Mouse (Mus musculus) thymus, adult 2 months (tissue): ENCODE measurements around the gene Engase. TPM values are rescaled to one million over a fixed set of nuclear protein-coding genes. Genes with fewer than 3 reads are reported as not detected.

Experiments
- DNase-seq: peaks from one replicate; pipeline ENCODE4 v3.0.0; 2021
- H3K27ac ChIP-seq: fragments of 200-500 bp; 2 replicates; pipeline ENCODE4 v1.5.1; 2012; ENCODE audit warnings: low read length, control low read depth; ENCODE audit not compliant: control insufficient read depth, insufficient read depth
- H3K27me3 ChIP-seq: fragments of 200-500 bp; 2 replicates; pipeline ENCODE4 v1.6.1; 2012; ENCODE audit warnings: mild to moderate bottlenecking, low read length, moderate library complexity, mixed read lengths; ENCODE audit not compliant: control insufficient read depth, insufficient read depth
- H3K36me3 ChIP-seq: fragments of 200-500 bp; 2 replicates; pipeline ENCODE4 v1.6.1; 2012; ENCODE audit warnings: mild to moderate bottlenecking, low read length, moderate library complexity; ENCODE audit not compliant: control insufficient read depth, insufficient read depth
- H3K4me1 ChIP-seq: fragments of 200-500 bp; replicated peaks from 2 replicates; pipeline ENCODE4 v1.6.1; 2012; ENCODE audit warnings: low read length; ENCODE audit not compliant: control insufficient read depth, insufficient read depth
- H3K4me3 ChIP-seq: fragments of 200-500 bp; 2 replicates; pipeline ENCODE4 v1.5.1; 2012; ENCODE audit warnings: mild to moderate bottlenecking, low read length, control low read depth, moderate library complexity; ENCODE audit not compliant: control insufficient read depth, insufficient read depth
- CTCF ChIP-seq: fragments of 200-500 bp; IDR thresholded peaks from 2 replicates; pipeline ENCODE4 v1.5.1; 2012; ENCODE audit warnings: mild to moderate bottlenecking, control low read depth, low read length, moderate library complexity, borderline replicate concordance; ENCODE audit not compliant: control insufficient read depth, poor library complexity, insufficient read depth; ENCODE audit errors: extremely low read depth
- POLR2A ChIP-seq: fragments of 200-500 bp; IDR thresholded peaks from 2 replicates; pipeline ENCODE4 v1.6.1; 2012; ENCODE audit warnings: mild to moderate bottlenecking, low read length, control low read depth, moderate library complexity; ENCODE audit not compliant: control insufficient read depth, poor library complexity, insufficient read depth; ENCODE audit errors: extremely low read depth
- WGBS: fragments of 180-500 bp; shearing (Covaris S2); methylation state at CpG from one replicate; pipeline ENCODE4 v1.1.7; 2018; 5-methylcytosine and 5-hydroxymethylcytosine counted together
- polyA plus RNA-seq: library from polyadenylated mRNA; depleted of rRNA; stranded (reverse); fragments of >200 nt; gene quantifications from 2 replicates; pipeline ENCODE4 v1.2.3, GENCODE M21; 2012

The Engase gene
- polyA plus RNA-seq, 1 experiment, result 56.5 TPM

DNA sequence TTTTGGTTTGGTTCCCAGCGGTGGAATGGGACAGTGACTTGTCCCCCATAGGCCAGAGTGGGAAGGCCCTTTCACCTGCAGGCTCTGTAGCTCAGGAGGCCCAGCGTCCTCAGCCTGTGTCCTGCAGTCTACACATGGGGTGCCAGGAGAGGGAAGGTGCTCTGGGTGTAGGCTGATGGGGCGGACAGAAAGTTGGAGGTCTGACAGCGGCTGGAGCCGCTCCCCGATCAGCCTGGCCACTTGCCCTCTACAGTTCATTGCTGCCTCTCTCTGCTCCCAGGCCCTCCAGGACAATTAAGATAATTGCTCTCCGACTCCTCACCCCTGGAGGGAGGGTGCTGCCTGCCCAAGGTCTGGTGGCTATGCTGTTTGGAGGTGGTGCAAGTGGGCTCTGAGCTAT, 42.1 kb downstream of the Engase start:
- 0 out of 2 replicates have a peak, but pooled peaks cover 4% of the 10 kb centered on the region for H3K4me1 ChIP-seq
- DNase-seq, result no peak
- H3K36me3 ChIP-seq, result no peaks in the 10 kb centered on the region
- no peak overlapping the region for H3K27ac ChIP-seq
- no peaks in the 10 kb centered on the region for H3K27me3 ChIP-seq
- WGBS, result 88% methylated on average over 7 of the region's 7 CpGs
- H3K4me3 ChIP-seq, result no peak overlapping the region
- TF ChIP-seq CTCF, result no peak
- no peak for TF ChIP-seq POLR2A

DNA sequence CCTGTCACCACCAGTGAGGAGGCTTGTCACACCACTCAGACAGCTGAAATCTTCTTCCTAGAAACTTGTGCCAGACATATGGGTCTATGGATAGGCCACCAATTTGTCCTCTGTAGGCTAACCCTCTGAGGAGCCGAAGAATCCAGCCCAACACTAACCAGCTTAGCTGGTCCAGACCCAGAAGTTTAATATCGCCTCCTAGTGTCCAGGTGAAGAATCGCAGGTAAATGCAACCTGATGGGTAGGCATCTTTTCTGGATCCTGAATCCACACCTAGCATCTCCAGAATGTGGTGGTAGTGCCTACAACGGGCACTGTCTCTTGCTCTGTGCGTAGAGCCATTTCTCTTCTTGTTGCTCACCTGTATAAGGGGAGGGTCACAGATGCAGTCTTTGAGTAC, 43.6 kb downstream of the Engase start:
- 0 out of 2 replicates have a peak, but pooled peaks cover 4% of the 10 kb centered on the region for H3K4me1 ChIP-seq
- no peaks in the 10 kb centered on the region for H3K27me3 ChIP-seq
- H3K27ac ChIP-seq, result no peak overlapping the region
- TF ChIP-seq POLR2A (no peak), CTCF (no peak)
- H3K36me3 ChIP-seq, result no peaks in the 10 kb centered on the region
- DNase-seq, result no peak
- 52% methylated on average over 5 of the region's 5 CpGs for WGBS
- H3K4me3 ChIP-seq, result no peak overlapping the region

DNA sequence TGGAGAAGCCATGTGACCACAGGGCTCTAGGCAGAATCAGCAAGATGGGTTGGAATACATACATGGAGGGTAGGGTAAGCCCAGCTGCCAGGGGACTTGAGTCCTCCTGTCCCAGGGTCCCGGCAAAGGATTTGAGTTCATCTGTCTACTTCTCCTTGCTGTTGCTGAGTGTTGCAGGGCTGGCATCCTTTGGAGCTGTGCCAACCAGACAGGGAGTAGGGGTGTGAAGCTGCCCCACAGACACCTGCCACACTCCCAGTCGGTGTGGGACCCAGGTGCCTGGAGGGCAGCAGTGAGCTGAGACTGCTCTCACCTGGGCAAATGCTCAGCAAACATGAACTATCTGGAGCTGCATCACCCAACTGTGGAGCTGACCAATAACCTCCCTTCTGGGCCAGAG, 44.3 kb downstream of the Engase start:
- Histone ChIP-seq H3K4me1 (0 out of 2 replicates have a peak, but pooled peaks cover 4% of the 10 kb centered on the region), H3K4me3 (no peak overlapping the region), H3K36me3 (no peaks in the 10 kb centered on the region), H3K27ac (no peak overlapping the region), H3K27me3 (no peaks in the 10 kb centered on the region)
- WGBS, result 77% methylated on average over 2 of the region's 2 CpGs
- no peak for DNase-seq
- TF ChIP-seq CTCF (no peak), POLR2A (no peak)

DNA sequence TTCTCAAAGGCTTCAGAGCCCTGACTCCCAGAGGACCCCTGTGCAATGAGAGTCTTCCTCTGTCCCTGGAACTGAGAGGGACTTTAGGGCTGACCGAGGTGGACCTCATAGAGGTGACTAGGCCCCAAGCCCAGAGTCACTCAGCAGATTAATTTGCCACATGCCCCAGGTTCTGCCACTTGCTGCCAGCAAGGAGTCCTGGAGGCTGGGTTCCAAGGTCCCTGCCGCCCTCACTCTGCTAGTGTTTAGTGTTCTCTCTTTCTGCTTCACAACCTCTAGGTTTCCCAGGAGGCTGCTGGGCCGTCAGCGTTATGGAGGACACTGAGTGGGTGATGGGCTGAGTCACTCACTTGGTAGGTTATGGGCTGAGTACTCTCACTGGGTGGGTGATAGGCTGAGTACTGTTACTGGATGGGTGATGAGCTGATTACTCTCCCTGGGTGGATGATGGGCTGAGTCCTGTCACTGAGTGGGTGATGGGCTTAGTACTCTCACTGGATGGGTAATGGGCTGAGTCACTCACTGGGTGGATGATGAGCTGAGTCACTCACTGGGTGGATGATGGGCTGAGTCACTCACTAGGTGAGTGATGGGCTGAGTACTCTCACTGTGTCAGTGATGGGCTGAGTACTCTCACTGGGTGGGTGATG, 47.0 kb downstream of the Engase start:
- no peak for DNase-seq
- Histone ChIP-seq H3K4me3 (no peak overlapping the region), H3K36me3 (no peaks in the 10 kb centered on the region), H3K27me3 (no peaks in the 10 kb centered on the region), H3K4me1 (peaks cover 15% of the 10 kb centered on the region), H3K27ac (no peak overlapping the region)
- WGBS, result 85% methylated on average over 4 of the region's 4 CpGs
- no peak for TF ChIP-seq CTCF
- no peak for TF ChIP-seq POLR2A

DNA sequence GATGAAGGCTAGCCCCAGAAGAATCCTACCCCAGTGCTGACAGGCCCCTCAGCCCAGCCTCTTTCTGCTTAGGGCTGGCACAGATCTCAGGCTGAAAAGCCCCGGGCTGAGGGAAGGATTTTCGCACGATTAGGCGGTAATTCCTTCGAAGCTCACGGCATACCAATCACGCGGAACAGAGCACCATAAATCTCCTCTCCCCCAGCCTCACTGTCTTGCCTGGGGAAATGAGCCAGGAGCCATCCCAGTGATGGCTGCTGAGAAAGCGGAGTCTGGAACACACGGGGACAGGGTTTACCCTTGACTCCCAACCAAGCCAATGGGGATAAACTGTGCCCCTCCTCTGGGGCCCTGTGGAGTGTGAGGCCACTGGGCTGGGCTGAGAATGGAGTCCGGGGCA, 48.4 kb downstream of the Engase start:
- 86% methylated on average over 11 of the region's 11 CpGs for WGBS
- Histone ChIP-seq H3K27ac (no peak overlapping the region), H3K36me3 (no peaks in the 10 kb centered on the region), H3K27me3 (no peaks in the 10 kb centered on the region), H3K4me3 (no peak overlapping the region), H3K4me1 (peaks cover 21% of the 10 kb centered on the region)
- no peak for DNase-seq
- no peak for TF ChIP-seq CTCF
- TF ChIP-seq POLR2A, result no peak

DNA sequence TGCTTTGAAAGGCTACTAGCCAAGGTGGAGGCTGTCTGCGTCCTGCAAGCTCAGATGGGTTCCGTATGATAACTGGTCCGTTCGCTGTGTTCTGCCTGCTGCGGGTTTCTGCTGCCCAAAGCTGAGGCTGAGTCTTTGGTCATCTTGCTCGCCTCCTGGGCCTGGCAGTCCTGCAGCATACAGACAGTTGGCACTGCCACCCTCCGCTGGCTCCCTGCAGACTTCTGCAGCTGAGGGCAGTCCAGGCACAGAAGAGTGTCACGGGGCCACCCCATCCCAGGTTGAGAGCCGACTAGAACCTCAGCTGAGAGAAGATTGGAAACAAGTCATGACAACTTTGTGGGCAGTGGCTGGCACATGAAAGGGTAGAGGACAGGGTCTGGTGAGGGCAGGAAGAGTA, 52.1 kb downstream of the Engase start:
- no peak overlapping the region for H3K27ac ChIP-seq
- TF ChIP-seq CTCF (no peak), POLR2A (no peak)
- no peak for DNase-seq
- no peaks in the 10 kb centered on the region for H3K27me3 ChIP-seq
- H3K4me3 ChIP-seq, result no peak overlapping the region
- no peaks in the 10 kb centered on the region for H3K36me3 ChIP-seq
- H3K4me1 ChIP-seq, result peaks cover 21% of the 10 kb centered on the region
- 91% methylated on average over 9 of the region's 9 CpGs for WGBS

DNA sequence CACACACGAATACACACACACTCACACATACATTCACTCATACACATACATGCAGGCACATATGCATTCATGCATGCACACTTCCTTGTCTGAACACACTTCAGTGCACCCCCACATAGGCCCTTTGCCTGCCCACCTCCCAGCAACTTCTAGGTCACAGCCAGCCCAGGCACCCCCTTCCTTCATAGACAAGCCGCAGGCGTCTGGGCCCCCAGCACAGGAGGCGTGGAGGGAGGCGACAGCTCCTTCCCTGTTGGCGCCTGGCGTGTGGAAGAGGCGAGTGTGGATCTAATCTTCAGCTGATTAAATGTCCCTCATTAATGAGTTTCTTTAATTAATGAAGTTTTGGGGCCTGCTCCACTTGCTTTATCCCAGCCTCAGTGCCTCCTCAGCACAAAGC, 53.7 kb downstream of the Engase start:
- H3K27me3 ChIP-seq, result no peaks in the 10 kb centered on the region
- H3K27ac ChIP-seq, result no peak overlapping the region
- no peaks in the 10 kb centered on the region for H3K36me3 ChIP-seq
- TF ChIP-seq CTCF, result no peak
- no peak for TF ChIP-seq POLR2A
- no peak for DNase-seq
- 96% methylated on average over 8 of the region's 8 CpGs for WGBS
- no peak overlapping the region for H3K4me3 ChIP-seq
- H3K4me1 ChIP-seq, result peaks cover 21% of the 10 kb centered on the region
